Mouse (Mus musculus): ENCODE results near the gene Gsx2.

GRCm38 (mm10) chr5:75046681-75047321 is 28.6 kb upstream of the Gsx2 start:
- TF ChIP-seq POLR2A (IDR thresholded peaks at IDR 0.05; ENCODE audit: control insufficient read depth, low read depth, low read length) = no peak
- TF ChIP-seq CTCF (IDR thresholded peaks at IDR 0.05; ENCODE audit: control insufficient read depth, insufficient read depth, insufficient replicate concordance, low read depth, low read length) = no peak
